Mouse (Mus musculus) cerebellum, adult 2 months (tissue): ENCODE data around the gene H2-Ob.

Experiments used
- CTCF ChIP-seq: fragments of 200-500 bp; IDR thresholded peaks from 2 replicates; pipeline ENCODE4 v1.5.1; 2011; ENCODE audit warnings: low read depth, mild to moderate bottlenecking, control low read depth, low read length, moderate library complexity, borderline replicate concordance; ENCODE audit not compliant: insufficient read depth
- POLR2A ChIP-seq: fragments of 200-500 bp; IDR thresholded peaks from 2 replicates; pipeline ENCODE4 v1.6.1; 2011; ENCODE audit warnings: low read length, control low read depth, borderline replicate concordance; ENCODE audit not compliant: insufficient read depth

GRCm38 (mm10) chr17:34295307-34295706, 56.6 kb downstream of the H2-Ob start:
- TF ChIP-seq CTCF (no peak), POLR2A (no peak)
